ENCODE assay signal across 8 mouse cellular contexts in genomic region chr7:113147391-113148332, GRCm38 (mm10). TPM values are rescaled to one million over a fixed set of nuclear protein-coding genes. Genes with fewer than 3 reads are reported as not detected.
DNase-seq lines count a peak whose midpoint lies in the region; ATAC-seq and TF ChIP-seq lines count a peak whose summit lies in the region.

No protein-coding gene starts in this region.

- WGBS in heart, embryonic 12.5 days, result 39% methylated on average over 16 of the region's 16 CpGs

- DNase-seq in adrenal gland, postnatal 25 days, result peak; percentile 46
- no peak for DNase-seq in spleen, adult 18-20 months
- DNase-seq in frontal cortex, postnatal 25 days (ENCODE audit: low spot score in 2 of 2), result no peak
- no peak for DNase-seq in natural killer cell, adult 2 months (ENCODE audit: low spot score in 2 of 2)

- peak overlapping the region; percentile 16 for H3ac ChIP-seq in C2C12 (ENCODE audit: control insufficient read depth, insufficient read length, low read depth)
- H3ac ChIP-seq in myocyte (ENCODE audit: control insufficient read depth, insufficient read length), result no peak overlapping the region

- H3K4me2 ChIP-seq in heart, embryonic 12.5 days, result no peak overlapping the region
- H3K4me2 ChIP-seq in myocyte (ENCODE audit: low read depth), result peak overlapping the region; percentile 98

- H3K4me3 ChIP-seq in C2C12 (ENCODE audit: insufficient read depth, poor library complexity, severe bottlenecking), result no peak overlapping the region
- no peak overlapping the region for H3K4me3 ChIP-seq in embryonic fibroblast, embryonic 13.5 days (ENCODE audit: insufficient read depth, low read length)
- no peak overlapping the region for H3K4me3 ChIP-seq in heart, embryonic 12.5 days
- H3K4me3 ChIP-seq in myocyte, result peak overlapping the region; percentile 14

- H3K36me3 ChIP-seq in C2C12 (ENCODE audit: control insufficient read depth, insufficient read depth) (no peaks in the 10 kb centered on the region), myocyte (ENCODE audit: control insufficient read depth, insufficient read depth) (no peaks in the 10 kb centered on the region)
- no peaks in the 10 kb centered on the region for H3K36me3 ChIP-seq in heart, embryonic 12.5 days

- no peak overlapping the region for H3K9ac ChIP-seq in heart, embryonic 12.5 days

- no peaks in the 10 kb centered on the region for H3K79me3 ChIP-seq in C2C12 (ENCODE audit: low read depth)

- TF ChIP-seq POLR2A in embryonic fibroblast, embryonic 13.5 days (IDR thresholded peaks at IDR 0.05; ENCODE audit: low read depth, low read length), result no peak; the same call in 1 of the 2 replicates
- peak; percentile 51 for TF ChIP-seq POLR2A in myocyte (IDR thresholded peaks at IDR 0.05; ENCODE audit: insufficient read length, low read depth)

- peak overlapping the region; percentile 99 for H3K27ac ChIP-seq in embryonic fibroblast, embryonic 13.5 days (ENCODE audit: insufficient read depth, low read length)
- H3K27ac ChIP-seq in heart, embryonic 12.5 days (ENCODE audit: poor library complexity, severe bottlenecking), result peak overlapping the region; percentile 10; the same call in 1 of the 2 replicates

- 0 out of 2 replicates have a peak, but pooled peaks have one; percentile 29 for ATAC-seq in heart, embryonic 12.5 days (ENCODE audit: insufficient number of reproducible peaks, low FRiP score)

- TF ChIP-seq CTCF in C2C12 (IDR thresholded peaks at IDR 0.05; ENCODE audit: control insufficient read depth, insufficient read depth, insufficient read length), result no peak
- TF ChIP-seq CTCF in embryonic fibroblast, embryonic 13.5 days (IDR thresholded peaks at IDR 0.05; ENCODE audit: borderline replicate concordance, insufficient read depth, low read length), result no peak

- H3K79me2 ChIP-seq in C2C12 (ENCODE audit: control insufficient read depth, insufficient read depth), result no peaks in the 10 kb centered on the region
- no peaks in the 10 kb centered on the region for H3K79me2 ChIP-seq in myocyte (ENCODE audit: control insufficient read depth, insufficient read depth)

- H3K9me3 ChIP-seq in heart, embryonic 12.5 days (replicated peaks), result no peaks in the 10 kb centered on the region

- H3K27me3 ChIP-seq in C2C12 (ENCODE audit: control insufficient read depth, insufficient read depth, insufficient read length) (no peaks in the 10 kb centered on the region), myocyte (ENCODE audit: control insufficient read depth, insufficient read depth, insufficient read length) (no peaks in the 10 kb centered on the region)
- H3K27me3 ChIP-seq in heart, embryonic 12.5 days (replicated peaks), result no peaks in the 10 kb centered on the region

- H3K4me1 ChIP-seq in embryonic fibroblast, embryonic 13.5 days (ENCODE audit: control insufficient read depth, insufficient read depth, low read length), result peaks cover 35% of the 10 kb centered on the region
- H3K4me1 ChIP-seq in heart, embryonic 12.5 days (replicated peaks), result peaks cover 41% of the 10 kb centered on the region

TF ChIP-seq in C2C12, 6 proteins besides CTCF, POLR2A, EP300 and RAD21:
- TF ChIP-seq MYOD1 (IDR thresholded peaks at IDR 0.05; ENCODE audit: control insufficient read depth, insufficient read length, low read depth), result peak; percentile 54
- TF ChIP-seq MAX (IDR thresholded peaks at IDR 0.05), result peak; percentile 26
- TF ChIP-seq FOSL1 (IDR thresholded peaks at IDR 0.05; ENCODE audit: insufficient read depth, low read length, poor library complexity, severe bottlenecking), result no peak

TF ChIP-seq in myocyte, 11 proteins besides CTCF, POLR2A, EP300 and RAD21:
- TF ChIP-seq E2F4 (IDR thresholded peaks at IDR 0.05; ENCODE audit: insufficient read depth) (no peak), TCF12 (IDR thresholded peaks at IDR 0.05; ENCODE audit: insufficient read depth, poor library complexity, severe bottlenecking) (peak; percentile 88), TCF3 (IDR thresholded peaks at IDR 0.05; ENCODE audit: insufficient read length, low read depth) (no peak), MYOD1 (IDR thresholded peaks at IDR 0.05; ENCODE audit: control insufficient read depth in 1 of 3, insufficient read length in 2 of 3, low read depth in 2 of 3) (peak in 2 of 3 experiments; percentile 50 to 61), CEBPB (IDR thresholded peaks at IDR 0.05; ENCODE audit: insufficient read depth, poor library complexity, severe bottlenecking) (no peak), MYOG (IDR thresholded peaks at IDR 0.05; ENCODE audit: control insufficient read depth in 1 of 3, insufficient read depth in 1 of 3, insufficient read length in 2 of 3, low read depth in 2 of 3) (peak in 1 of 3 experiments; percentile 47), USF1 (IDR thresholded peaks at IDR 0.05; ENCODE audit: low read depth) (no peak)

RNA-seq across cellular contexts. Expression of gene Arntl, which starts 59.6 kb away (rescaled TPM):
- 4.0 TPM for polyA plus RNA-seq in C2C12 (2012; fragmentation: generic; extraction: Trizol)
- 5.4 and 13.8 TPM in 2 replicates for total RNA-seq in adrenal gland, postnatal 25 days (2021)
- polyA plus RNA-seq in embryonic fibroblast, embryonic 13.5 days (2011; ENCODE audit: insufficient read length, low read depth, missing spikeins), result 24.4 and 27.8 TPM in 2 replicates
- 6.8 and 8.5 TPM in 2 replicates for polyA plus RNA-seq in heart, embryonic 12.5 days (2016; fragmentation: Nextera tagmentation; extraction: Ambion mirVana)
- polyA plus RNA-seq in myocyte (2012; fragmentation: generic; extraction: Trizol), result 10.5 TPM
